Mouse (Mus musculus) lung, adult 2 months (tissue): ENCODE measurements around the gene Cdrt4.

Source experiments
- CTCF ChIP-seq: fragments of 200-500 bp; IDR thresholded peaks from 2 replicates; pipeline ENCODE4 v1.5.1; 2011; ENCODE audit warnings: mild to moderate bottlenecking, low read length, control low read depth; ENCODE audit not compliant: insufficient read depth
- POLR2A ChIP-seq: fragments of 200-500 bp; IDR thresholded peaks from 2 replicates; pipeline ENCODE4 v1.6.1; 2011; ENCODE audit warnings: low read depth, mild to moderate bottlenecking, control low read depth, low read length, borderline replicate concordance; ENCODE audit errors: extremely low read depth

DNA sequence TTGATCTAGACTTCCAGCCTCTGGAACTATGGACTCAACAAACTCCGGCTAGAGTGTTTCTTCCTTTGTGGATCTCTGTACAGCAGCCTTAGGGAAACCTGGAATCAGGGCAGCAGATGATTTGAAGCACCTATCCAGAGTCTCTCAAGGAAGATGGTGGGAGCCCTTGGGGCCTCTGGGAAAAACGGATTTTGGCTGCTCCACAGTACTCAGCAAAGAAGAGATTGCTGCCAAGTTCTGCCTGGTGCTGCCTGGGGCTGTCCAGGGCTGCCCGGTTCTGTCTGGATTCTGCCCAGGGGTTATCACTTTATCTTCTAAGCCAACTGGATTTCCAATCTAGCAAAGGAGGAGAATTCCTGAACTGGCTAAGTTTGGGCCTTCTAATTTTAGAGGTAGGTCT lies 58.8 kb downstream of the Cdrt4 start:
- TF ChIP-seq CTCF (no peak), POLR2A (no peak)
